Mouse (Mus musculus) brain, embryonic 14.5 days (tissue): ENCODE data around the gene Zdhhc22.

ENCODE experiments used
- CTCF ChIP-seq: fragments of 200-500 bp; IDR thresholded peaks from 2 replicates; pipeline ENCODE4 v1.5.1; 2012; ENCODE audit warnings: inconsistent platforms, mild to moderate bottlenecking, moderate library complexity, borderline replicate concordance; ENCODE audit not compliant: insufficient read depth, insufficient read length; ENCODE audit errors: extremely low read depth
- POLR2A ChIP-seq: fragments of 200-500 bp; IDR thresholded peaks from 2 replicates; pipeline ENCODE4 v1.6.1; 2012; ENCODE audit warnings: mild to moderate bottlenecking, inconsistent platforms, borderline replicate concordance; ENCODE audit not compliant: poor library complexity, insufficient read depth, insufficient read length, severe bottlenecking; ENCODE audit errors: extremely low read depth

DNA sequence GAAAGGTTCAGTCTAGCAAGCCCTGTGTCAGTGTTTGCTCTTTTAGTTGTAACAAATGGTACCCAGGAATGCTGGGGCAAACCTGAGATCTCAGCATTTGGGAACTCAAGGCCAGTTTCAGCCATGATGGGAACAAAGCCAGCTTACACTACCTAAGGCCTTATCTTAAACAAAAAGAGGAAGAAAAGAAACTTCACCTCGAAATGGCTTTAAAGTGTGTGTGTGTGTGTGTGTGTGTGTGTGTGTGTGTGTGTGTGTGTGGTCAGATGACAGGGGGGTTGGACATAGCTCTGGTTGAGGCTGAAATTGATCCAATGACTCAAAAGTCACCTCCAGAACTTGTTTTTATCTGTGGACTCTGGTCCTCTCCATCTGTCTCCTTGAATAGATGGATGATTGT is 55.5 kb downstream of the Zdhhc22 start:
- TF ChIP-seq CTCF: no peak
- no peak for TF ChIP-seq POLR2A
